Mouse (Mus musculus): ENCODE measurements around the gene Samd10.

The Samd10 gene

GRCm38 (mm10) chr2:181592231-181593041, 6.6 kb downstream of the Samd10 start, which contains the start of gene Zfp512b:
TSS of gene Zfp512b (minus strand) at chr2:181592803.
- peak; percentile 74 for DNase-seq (ENCODE audit: low spot score)

GRCm38 (mm10) chr2:181591528-181592085, 7.4 kb downstream of the Samd10 start, which contains the start of gene Prpf6:
TSS of gene Prpf6 (plus strand) at chr2:181591868.
- DNase-seq (ENCODE audit: low spot score), result no peak

GRCm38 (mm10) chr2:181590471-181590870, 8.5 kb downstream of the Samd10 start:
- no peak for DNase-seq (ENCODE audit: low spot score)

GRCm38 (mm10) chr2:181589732-181590105, 9.3 kb downstream of the Samd10 start:
- DNase-seq (ENCODE audit: low spot score), result no peak

GRCm38 (mm10) chr2:181589011-181589731, 9.8 kb downstream of the Samd10 start:
- DNase-seq (ENCODE audit: low spot score), result no peak

- no peak for DNase-seq (ENCODE audit: low spot score)
These were observed 10.7 kb downstream of the Samd10 start for GRCm38 (mm10) chr2:181588229-181588780.

- DNase-seq (ENCODE audit: low spot score), result no peak
These were observed 11.2 kb downstream of the Samd10 start for GRCm38 (mm10) chr2:181587796-181588195.

- DNase-seq (ENCODE audit: low spot score), result no peak
These were observed 12.9 kb downstream of the Samd10 start for GRCm38 (mm10) chr2:181586124-181586523.

- DNase-seq (ENCODE audit: low spot score), result no peak
These were observed 13.5 kb downstream of the Samd10 start for GRCm38 (mm10) chr2:181585506-181585905.

GRCm38 (mm10) chr2:181584411-181584942, 14.5 kb downstream of the Samd10 start, which contains the start of gene Uckl1:
TSS of gene Uckl1 (minus strand) at chr2:181584892.
- no peak for DNase-seq (ENCODE audit: low spot score)

- no peak for DNase-seq (ENCODE audit: low spot score)
These were observed 15.4 kb downstream of the Samd10 start for GRCm38 (mm10) chr2:181583460-181584257.

- DNase-seq (ENCODE audit: low spot score), result no peak
These were observed 16.1 kb downstream of the Samd10 start for GRCm38 (mm10) chr2:181582939-181583338.

- no peak for DNase-seq (ENCODE audit: low spot score)
These were observed 16.7 kb downstream of the Samd10 start for GRCm38 (mm10) chr2:181582358-181582757.

GRCm38 (mm10) chr2:181581402-181582120, 17.5 kb downstream of the Samd10 start:
- DNase-seq (ENCODE audit: low spot score), result peak; percentile 85

GRCm38 (mm10) chr2:181581016-181581401, 18.0 kb downstream of the Samd10 start:
- peak; percentile 95 for DNase-seq (ENCODE audit: low spot score)

- DNase-seq (ENCODE audit: low spot score), result no peak
These were observed 18.8 kb downstream of the Samd10 start for GRCm38 (mm10) chr2:181580131-181580772.

GRCm38 (mm10) chr2:181579681-181580080, 19.3 kb downstream of the Samd10 start:
- DNase-seq (ENCODE audit: low spot score), result no peak

- DNase-seq (ENCODE audit: low spot score), result no peak
These were observed 20.0 kb downstream of the Samd10 start for GRCm38 (mm10) chr2:181578790-181579618.

- no peak for DNase-seq (ENCODE audit: low spot score)
These were observed 20.9 kb downstream of the Samd10 start for GRCm38 (mm10) chr2:181577981-181578581.
